Mouse (Mus musculus) lung, postnatal 0 days (tissue): ENCODE measurements around the gene Jam2. TPM values are rescaled to one million over a fixed set of nuclear protein-coding genes. Genes with fewer than 3 reads are reported as not detected.

Experiments used
- ATAC-seq: fragments of 200-750 bp; cut with Nextera tagmentation; 2 replicates; pipeline ENCODE4 v1.8.0; 2017; ENCODE audit warnings: moderate library complexity
- DNase-seq: peaks from one replicate; pipeline ENCODE4 v3.0.0-alpha.2; 2016; ENCODE audit warnings: low spot score
- H3K27ac ChIP-seq: fragments of 300-500 bp; sonication (generic); 2 replicates; pipeline ENCODE4 v1.5.1; 2014; ENCODE audit warnings: antibody characterized with exemption, mild to moderate bottlenecking, low read length, mixed read lengths
- H3K27me3 ChIP-seq: fragments of 300-500 bp; sonication (generic); replicated peaks from 2 replicates; pipeline ENCODE4 v1.6.1; 2014; ENCODE audit warnings: low read length, mixed read lengths; ENCODE audit not compliant: insufficient read depth
- H3K36me3 ChIP-seq: fragments of 300-500 bp; sonication (generic); 2 replicates; pipeline ENCODE4 v1.6.1; 2014; ENCODE audit warnings: low read length, mixed read lengths; ENCODE audit not compliant: insufficient read depth
- H3K4me1 ChIP-seq: fragments of 300-500 bp; sonication (generic); 2 replicates; pipeline ENCODE4 v1.6.1; 2014; ENCODE audit warnings: antibody characterized with exemption, low read depth, low read length, mixed read lengths; ENCODE audit not compliant: insufficient read depth
- H3K4me2 ChIP-seq: fragments of 300-500 bp; sonication (generic); replicated peaks from 2 replicates; pipeline ENCODE4 v1.6.1; 2014; ENCODE audit warnings: low read depth, mild to moderate bottlenecking, low read length, moderate library complexity, mixed read lengths
- H3K4me3 ChIP-seq: fragments of 300-500 bp; sonication (generic); 2 replicates; pipeline ENCODE4 v1.5.1; 2014; ENCODE audit warnings: low read depth, low read length
- H3K9ac ChIP-seq: fragments of 300-500 bp; sonication (generic); replicated peaks from 2 replicates; pipeline ENCODE4 v1.6.1; 2014; ENCODE audit warnings: low read depth, mild to moderate bottlenecking
- H3K9me3 ChIP-seq: fragments of 300-500 bp; sonication (generic); 2 replicates; pipeline ENCODE4 v1.6.1; 2016; ENCODE audit warnings: low read length, mixed read lengths
- CTCF ChIP-seq: IDR thresholded peaks from 2 replicates; pipeline ENCODE4 v1.5.1; 2016; ENCODE audit warnings: antibody characterized with exemption, mild to moderate bottlenecking
- EP300 ChIP-seq: IDR thresholded peaks from 2 replicates; pipeline ENCODE4 v1.6.1; 2016; ENCODE audit warnings: antibody characterized with exemption, mild to moderate bottlenecking, control low read depth
- WGBS: fragments of 180-500 bp; shearing (Covaris S2); extraction: QIAGEN DNeasy Blood & Tissue Kit; methylation state at CpG from one replicate; pipeline ENCODE4 v1.1.7; 2014; 5-methylcytosine and 5-hydroxymethylcytosine counted together
- polyA plus RNA-seq: library from polyadenylated mRNA; unstranded; fragments of >200 nt; fragmentation: Nextera tagmentation; extraction: Ambion mirVana; gene quantifications from 2 replicates; pipeline ENCODE4 v1.2.1, GENCODE M21; 2015

Gene Jam2
- polyA plus RNA-seq, 1 experiment from 2014 or later, result 38.2 TPM

GRCm38 (mm10) chr16:84778861-84779630 is 5.1 kb downstream of the Jam2 start:
- no peak overlapping the region for H3K27ac ChIP-seq
- TF ChIP-seq EP300, result no peak
- no peak for TF ChIP-seq CTCF
- H3K9me3 ChIP-seq, result no peaks in the 10 kb centered on the region; the same call in 1 of the 2 replicates
- H3K4me2 ChIP-seq, result no peak overlapping the region
- H3K9ac ChIP-seq, result no peak overlapping the region
- H3K4me3 ChIP-seq, result no peak overlapping the region
- no peaks in the 10 kb centered on the region for H3K27me3 ChIP-seq
- WGBS, result 81% methylated on average over 6 of the region's 6 CpGs
- no peaks in the 10 kb centered on the region; the same call in 1 of the 2 replicates for H3K4me1 ChIP-seq
- no peaks in the 10 kb centered on the region for H3K36me3 ChIP-seq
- ATAC-seq (no peak), DNase-seq (no peak)

GRCm38 (mm10) chr16:84779718-84780117 is 5.8 kb downstream of the Jam2 start:
- no peak overlapping the region for H3K4me3 ChIP-seq
- no peaks in the 10 kb centered on the region for H3K27me3 ChIP-seq
- H3K4me2 ChIP-seq, result no peak overlapping the region
- no peaks in the 10 kb centered on the region; the same call in 1 of the 2 replicates for H3K9me3 ChIP-seq
- no peak overlapping the region for H3K9ac ChIP-seq
- ATAC-seq (no peak), DNase-seq (no peak)
- whole genome bisulfite sequencing, result 60% methylated on average over 5 of the region's 5 CpGs
- TF ChIP-seq CTCF, result no peak
- TF ChIP-seq EP300, result no peak
- no peaks in the 10 kb centered on the region for H3K36me3 ChIP-seq
- H3K27ac ChIP-seq, result no peak overlapping the region
- no peaks in the 10 kb centered on the region for H3K4me1 ChIP-seq

- Histone ChIP-seq H3K9ac (no peak overlapping the region), H3K9me3 (no peaks in the 10 kb centered on the region; the same call in 1 of the 2 replicates), H3K27ac (no peak overlapping the region), H3K4me3 (no peak overlapping the region), H3K4me1 (no peaks in the 10 kb centered on the region), H3K4me2 (no peak overlapping the region), H3K36me3 (no peaks in the 10 kb centered on the region), H3K27me3 (no peaks in the 10 kb centered on the region)
- no peak for TF ChIP-seq EP300
- TF ChIP-seq CTCF, result no peak
- peak; percentile 14 for DNase-seq
- no peak for ATAC-seq
- WGBS, result 26% methylated on average over 2 of the region's 2 CpGs
Observed at GRCm38 (mm10) chr16:84783279-84783678, 9.4 kb downstream of the Jam2 start.

- H3K4me3 ChIP-seq, result no peak overlapping the region
- no peaks in the 10 kb centered on the region for H3K27me3 ChIP-seq
- ATAC-seq, result no peak
- DNase-seq, result no peak
- no peak for TF ChIP-seq CTCF
- no peak for TF ChIP-seq EP300
- H3K36me3 ChIP-seq, result no peaks in the 10 kb centered on the region
- H3K27ac ChIP-seq, result no peak overlapping the region
- H3K9me3 ChIP-seq, result no peaks in the 10 kb centered on the region
- no peak overlapping the region for H3K9ac ChIP-seq
- H3K4me2 ChIP-seq, result no peak overlapping the region
- no peaks in the 10 kb centered on the region for H3K4me1 ChIP-seq
- WGBS, result 36% methylated on average over 7 of the region's 7 CpGs
Observed at GRCm38 (mm10) chr16:84784966-84785365, 11.0 kb downstream of the Jam2 start.

GRCm38 (mm10) chr16:84790595-84791165 is 16.8 kb downstream of the Jam2 start:
- H3K9me3 ChIP-seq, result no peaks in the 10 kb centered on the region
- no peak for TF ChIP-seq EP300
- TF ChIP-seq CTCF, result no peak
- WGBS, result 62% methylated on average over 2 of the region's 2 CpGs

GRCm38 (mm10) chr16:84793401-84793800 is 19.5 kb downstream of the Jam2 start:
- no peaks in the 10 kb centered on the region for H3K4me1 ChIP-seq
- ATAC-seq (no peak), DNase-seq (no peak)
- no peaks in the 10 kb centered on the region for H3K9me3 ChIP-seq
- no peak overlapping the region for H3K27ac ChIP-seq
- H3K9ac ChIP-seq, result no peak overlapping the region
- WGBS, result 89% methylated on average over 14 of the region's 14 CpGs
- no peaks in the 10 kb centered on the region for H3K36me3 ChIP-seq
- no peak overlapping the region for H3K4me2 ChIP-seq
- TF ChIP-seq EP300, result no peak
- no peak for TF ChIP-seq CTCF
- H3K27me3 ChIP-seq, result no peaks in the 10 kb centered on the region
- no peak overlapping the region for H3K4me3 ChIP-seq

More at GRCm38 (mm10) chr16:84790595-84791165, 16.8 kb downstream of the Jam2 start:
- no peak overlapping the region for H3K4me2 ChIP-seq
- DNase-seq (no peak), ATAC-seq (no peak)
- no peak overlapping the region for H3K4me3 ChIP-seq
- no peaks in the 10 kb centered on the region for H3K27me3 ChIP-seq
- no peaks in the 10 kb centered on the region for H3K36me3 ChIP-seq
- H3K4me1 ChIP-seq, result no peaks in the 10 kb centered on the region
- no peak overlapping the region for H3K9ac ChIP-seq
- no peak overlapping the region for H3K27ac ChIP-seq
